In genomic region chr9:46014251-46014681, GRCm38 (mm10) we compare ENCODE assay signal across 8 mouse cellular contexts. TPM values are rescaled to one million over a fixed set of nuclear protein-coding genes. Genes with fewer than 3 reads are reported as not detected.
DNase-seq lines count a peak whose midpoint lies in the region; ATAC-seq and TF ChIP-seq lines count a peak whose summit lies in the region.

No protein-coding gene starts in this region.

- 0 out of 2 replicates have a peak overlapping the region, but pooled peaks have one; percentile 11 for H3K27ac ChIP-seq in intestine, embryonic 14.5 days (ENCODE audit: low read depth)
- H3K27ac ChIP-seq in limb, embryonic 14.5 days (replicated peaks; ENCODE audit: low read depth, low read length): no peak overlapping the region
- H3K27ac ChIP-seq in midbrain, embryonic 13.5 days: no peak overlapping the region

- no peak for ATAC-seq in intestine, embryonic 14.5 days (replicated peaks; ENCODE audit: low FRiP score, low TSS enrichment, low read depth)
- ATAC-seq in limb, embryonic 14.5 days (ENCODE audit: low FRiP score, low read depth): no peak
- ATAC-seq in midbrain, embryonic 13.5 days: no peak

- 4% methylated on average over 10 of the region's 10 CpGs for WGBS in intestine, embryonic 14.5 days
- 4% methylated on average over 10 of the region's 10 CpGs for WGBS in limb, embryonic 14.5 days
- WGBS in midbrain, embryonic 13.5 days: 3% methylated on average over 10 of the region's 10 CpGs

- intact Hi-C loops in gastrocnemius, postnatal 14 days (cut with DNase I; ENCODE audit: low total_unique reads): no loop called here

- H3K36me3 ChIP-seq in intestine, embryonic 14.5 days (ENCODE audit: control insufficient read depth, insufficient read depth, low read length): peaks cover 8% of the 10 kb centered on the region; the same call in 1 of the 2 replicates
- H3K36me3 ChIP-seq in limb, embryonic 14.5 days (ENCODE audit: control insufficient read depth, insufficient read depth, low read length): peaks cover 7% of the 10 kb centered on the region
- H3K36me3 ChIP-seq in midbrain, embryonic 13.5 days: no peaks in the 10 kb centered on the region

- H3K4me2 ChIP-seq in intestine, embryonic 14.5 days (ENCODE audit: low read length): peak overlapping the region; percentile 96
- H3K4me2 ChIP-seq in limb, embryonic 14.5 days (replicated peaks; ENCODE audit: low read depth, low read length, severe bottlenecking): peak overlapping the region; percentile 81
- peak overlapping the region; percentile 84 for H3K4me2 ChIP-seq in midbrain, embryonic 13.5 days (replicated peaks)

- peak overlapping the region; percentile 98; the same call in 1 of the 2 replicates for H3K9ac ChIP-seq in intestine, embryonic 14.5 days (ENCODE audit: low read length)
- peak overlapping the region; percentile 3; the same call in 1 of the 2 replicates for H3K9ac ChIP-seq in limb, embryonic 14.5 days (ENCODE audit: low read depth, low read length, severe bottlenecking)
- H3K9ac ChIP-seq in midbrain, embryonic 13.5 days (replicated peaks): peak overlapping the region; percentile 48; the same call in 1 of the 2 replicates

- H3K4me1 ChIP-seq in intestine, embryonic 14.5 days (replicated peaks; ENCODE audit: control insufficient read depth, insufficient read depth, low read length): peaks cover 45% of the 10 kb centered on the region
- peaks cover 34% of the 10 kb centered on the region for H3K4me1 ChIP-seq in limb, embryonic 14.5 days (ENCODE audit: control insufficient read depth, insufficient read depth, low read length)
- peaks cover 51% of the 10 kb centered on the region for H3K4me1 ChIP-seq in midbrain, embryonic 13.5 days (replicated peaks)

- peak overlapping the region; percentile 97 for H3K4me3 ChIP-seq in intestine, embryonic 14.5 days (ENCODE audit: low read depth, low read length)
- H3K4me3 ChIP-seq in limb, embryonic 14.5 days (replicated peaks; ENCODE audit: low read length): peak overlapping the region; percentile 99
- peak overlapping the region; percentile 97 for H3K4me3 ChIP-seq in midbrain, embryonic 13.5 days (replicated peaks)

- TF ChIP-seq POLR2A in limb, embryonic 14.5 days (IDR thresholded peaks at IDR 0.05; ENCODE audit: borderline replicate concordance, extremely low read depth, insufficient read depth, insufficient read length): no peak

- no peaks in the 10 kb centered on the region for H3K27me3 ChIP-seq in intestine, embryonic 14.5 days (replicated peaks; ENCODE audit: control insufficient read depth, insufficient read depth, low read length)
- no peaks in the 10 kb centered on the region for H3K27me3 ChIP-seq in limb, embryonic 14.5 days (ENCODE audit: control insufficient read depth, insufficient read depth, low read length)
- H3K27me3 ChIP-seq in midbrain, embryonic 13.5 days: 0 out of 2 replicates have a peak, but pooled peaks cover 3% of the 10 kb centered on the region

- no peaks in the 10 kb centered on the region for H3K9me3 ChIP-seq in intestine, embryonic 14.5 days (ENCODE audit: control insufficient read depth, low read length)
- H3K9me3 ChIP-seq in limb, embryonic 14.5 days (ENCODE audit: control insufficient read depth, low read length): no peaks in the 10 kb centered on the region
- H3K9me3 ChIP-seq in midbrain, embryonic 13.5 days: no peaks in the 10 kb centered on the region

- peak; percentile 31 to 40 for DNase-seq in frontal cortex, postnatal 14 days (ENCODE audit: low spot score in 2 of 2)
- no peak for DNase-seq in frontal cortex, postnatal 36 days (ENCODE audit: low spot score in 2 of 2)
- peak; percentile 59 for DNase-seq in cerebellum, adult 9-11 months
- DNase-seq in gastrocnemius, postnatal 14 days: peak; percentile 32
- peak; percentile 73 for DNase-seq in intestine, embryonic 14.5 days (ENCODE audit: low spot score)
- no peak for DNase-seq in limb, embryonic 14.5 days (ENCODE audit: low spot score)
- DNase-seq in spleen, postnatal 14 days (ENCODE audit: low spot score in 2 of 2): peak; percentile 39 to 63

RNA-seq across cellular contexts. Expression of gene Sik3, which starts 1.6 kb away (rescaled TPM):
- 10 to 100 TPM; 37.4 TPM for total RNA-seq in gastrocnemius, postnatal 14 days (2021)
- 7.5 and 9.6 TPM in 2 replicates for polyA plus RNA-seq in intestine, embryonic 14.5 days (2014; fragmentation: Nextera tagmentation; extraction: Ambion mirVana)
- 23.9 and 26.7 TPM in 2 replicates for polyA plus RNA-seq in limb, embryonic 14.5 days (2012; rRNA removed)
- polyA plus RNA-seq in limb, embryonic 14.5 days (2014; fragmentation: Nextera tagmentation; extraction: Ambion mirVana): 13.7 and 15.1 TPM in 2 replicates
- polyA plus RNA-seq in midbrain, embryonic 13.5 days (2015; fragmentation: Nextera tagmentation; extraction: Ambion mirVana): 5.7 and 6.7 TPM in 2 replicates

RNA-seq across cellular contexts. Expression of gene Pafah1b2, which starts 1.8 kb away (rescaled TPM):
- 10 to 100 TPM; 45.7 to 51.0 TPM for total RNA-seq in gastrocnemius, postnatal 14 days (2021)
- polyA plus RNA-seq in intestine, embryonic 14.5 days (2014; fragmentation: Nextera tagmentation; extraction: Ambion mirVana): 156 and 172 TPM in 2 replicates
- 70.1 and 87.2 TPM in 2 replicates for polyA plus RNA-seq in limb, embryonic 14.5 days (2012; rRNA removed)
- 174 and 175 TPM in 2 replicates for polyA plus RNA-seq in limb, embryonic 14.5 days (2014; fragmentation: Nextera tagmentation; extraction: Ambion mirVana)
- 303 and 305 TPM in 2 replicates for polyA plus RNA-seq in midbrain, embryonic 13.5 days (2015; fragmentation: Nextera tagmentation; extraction: Ambion mirVana)

RNA-seq across cellular contexts. Expression of gene Sidt2, which starts 59.2 kb away (rescaled TPM):
- 10 to 100 TPM; 53.8 to 60.0 TPM for total RNA-seq in gastrocnemius, postnatal 14 days (2021)
- 37.9 and 41.2 TPM in 2 replicates for polyA plus RNA-seq in intestine, embryonic 14.5 days (2014; fragmentation: Nextera tagmentation; extraction: Ambion mirVana)
- 121 and 190 TPM in 2 replicates for polyA plus RNA-seq in limb, embryonic 14.5 days (2012; rRNA removed)
- 56.1 and 58.7 TPM in 2 replicates for polyA plus RNA-seq in limb, embryonic 14.5 days (2014; fragmentation: Nextera tagmentation; extraction: Ambion mirVana)
- polyA plus RNA-seq in midbrain, embryonic 13.5 days (2015; fragmentation: Nextera tagmentation; extraction: Ambion mirVana): 27.4 and 32.7 TPM in 2 replicates

Comparison
In these comparisons a context has a peak if more than half of its experiments do, and no peak if none do; other contexts are left out.
1. DNase-seq: peak in frontal cortex, postnatal 14 days (2 of 2), cerebellum, adult 9-11 months (single experiment), gastrocnemius, postnatal 14 days (single experiment), intestine, embryonic 14.5 days (single experiment) and spleen, postnatal 14 days (2 of 2); none in frontal cortex, postnatal 36 days (0 of 2) and limb, embryonic 14.5 days (single experiment).
2. H3K9ac ChIP-seq: peak in every context shown above with its lines; median percentile 98 in intestine, embryonic 14.5 days; 48 in midbrain, embryonic 13.5 days; 3 in limb, embryonic 14.5 days.
3. Peak in every context shown above with its lines, with median percentiles within 50 percentile points of each other: H3K4me2 ChIP-seq and H3K4me3 ChIP-seq.